Mouse (Mus musculus): ENCODE data around the gene Ttc23. TPM values are rescaled to one million over a fixed set of nuclear protein-coding genes. Genes with fewer than 3 reads are reported as not detected.
A peak's percentile ranks its signal among the peaks of the same experiment; 100 is the strongest.

Ttc23 gene
- total RNA-seq, 2 experiments from 2014 or later = 6.2 to 9.0 TPM

DNA sequence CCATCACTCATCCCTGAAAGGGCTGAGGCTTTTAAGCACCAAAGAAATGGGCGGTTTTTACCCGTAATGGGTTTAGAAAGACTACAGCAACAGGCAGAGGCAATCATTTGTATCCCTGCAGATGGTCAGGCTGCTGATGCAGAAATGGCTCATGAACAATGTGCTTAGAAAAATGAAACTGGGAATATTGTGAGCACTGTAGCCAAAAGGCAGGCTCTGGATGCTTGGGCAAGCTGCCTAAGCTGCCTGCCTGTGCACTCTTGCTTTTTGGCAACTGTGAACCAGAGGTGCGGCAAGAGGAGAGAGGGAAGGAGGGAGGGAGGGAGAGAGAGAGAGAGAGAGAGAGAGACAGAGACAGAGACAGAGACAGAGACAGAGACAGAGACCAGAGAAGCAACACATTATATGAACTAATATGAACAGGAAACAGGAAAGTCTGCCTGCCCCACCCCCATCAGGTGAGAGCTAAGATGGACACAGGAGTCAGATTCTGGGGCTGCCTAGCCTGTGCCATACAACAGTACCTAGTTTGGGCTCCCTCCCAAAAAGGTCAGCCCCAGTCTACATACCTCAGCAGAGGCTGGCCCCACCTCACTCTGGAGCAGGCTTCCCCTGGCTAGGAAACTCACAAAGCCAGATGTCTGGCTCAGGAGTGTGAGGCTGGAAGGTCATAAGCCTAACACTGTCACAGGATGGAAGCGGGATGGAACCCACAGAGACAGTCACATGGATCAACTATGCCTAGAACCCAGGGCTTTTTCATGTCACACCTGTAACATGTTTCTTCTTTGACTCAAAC lies 102.4 kb downstream of the Ttc23 start:
- DNase-seq = no peak

- no peak for DNase-seq
Observed at GRCm38 (mm10) chr7:67754606-67755005, 107.4 kb downstream of the Ttc23 start.

DNA sequence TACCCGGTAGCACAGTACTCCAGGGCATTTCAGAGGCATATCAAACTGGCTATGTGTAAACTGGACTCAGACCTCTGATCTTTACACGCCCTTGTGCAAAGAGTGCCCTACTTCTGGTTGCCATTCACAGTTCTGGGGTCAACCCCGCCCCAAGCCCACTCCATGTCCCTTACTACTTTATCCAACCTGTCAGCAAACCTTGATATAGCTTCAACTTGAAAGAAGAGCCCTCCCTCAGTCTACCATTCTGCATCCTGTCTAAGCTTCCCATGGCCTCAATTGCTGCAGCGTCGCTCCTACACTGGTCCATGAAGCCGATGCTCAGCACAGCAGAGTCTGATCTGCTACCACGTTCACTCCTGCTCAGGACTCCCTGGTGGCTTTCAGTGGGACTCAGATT lies 108.2 kb downstream of the Ttc23 start:
- DNase-seq = no peak

GRCm38 (mm10) chr7:67756636-67757035 lies 109.4 kb downstream of the Ttc23 start:
- no peak for DNase-seq

DNA sequence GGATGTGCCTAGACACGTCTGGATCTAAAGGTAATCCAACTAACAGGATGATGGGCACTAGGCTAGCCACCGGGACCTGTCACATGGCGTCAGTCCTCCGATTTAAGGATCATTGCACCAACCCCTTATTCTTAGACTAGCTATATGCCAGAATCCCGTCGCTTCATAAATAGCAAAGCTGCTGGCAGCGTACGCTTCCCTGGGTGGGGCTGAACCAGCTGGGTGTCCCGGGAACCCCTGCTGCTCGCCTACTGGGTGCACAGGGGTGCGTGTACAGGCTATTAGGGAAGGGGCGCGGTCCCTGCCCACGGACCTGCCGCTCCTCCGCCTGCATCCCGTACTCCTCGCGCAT lies 111.3 kb downstream of the Ttc23 start:
- DNase-seq = no peak

GRCm38 (mm10) chr7:67758858-67759628 lies 111.8 kb downstream of the Ttc23 start:
- DNase-seq = peak; percentile 70 to 74

GRCm38 (mm10) chr7:67759629-67759995 lies 112.4 kb downstream of the Ttc23 start, which contains the start of gene Synm:
TSS of gene Synm (minus strand) at chr7:67759742.
- DNase-seq = peak; percentile 90 to 91

- no peak for DNase-seq
Observed at GRCm38 (mm10) chr7:67763625-67764024, 116.4 kb downstream of the Ttc23 start.

GRCm38 (mm10) chr7:67768125-67768524 lies 120.9 kb downstream of the Ttc23 start:
- DNase-seq = no peak

- DNase-seq = no peak
Observed at GRCm38 (mm10) chr7:67769487-67769886, 122.3 kb downstream of the Ttc23 start.

- no peak for DNase-seq
Observed at GRCm38 (mm10) chr7:67772231-67772630, 125.0 kb downstream of the Ttc23 start.

DNA sequence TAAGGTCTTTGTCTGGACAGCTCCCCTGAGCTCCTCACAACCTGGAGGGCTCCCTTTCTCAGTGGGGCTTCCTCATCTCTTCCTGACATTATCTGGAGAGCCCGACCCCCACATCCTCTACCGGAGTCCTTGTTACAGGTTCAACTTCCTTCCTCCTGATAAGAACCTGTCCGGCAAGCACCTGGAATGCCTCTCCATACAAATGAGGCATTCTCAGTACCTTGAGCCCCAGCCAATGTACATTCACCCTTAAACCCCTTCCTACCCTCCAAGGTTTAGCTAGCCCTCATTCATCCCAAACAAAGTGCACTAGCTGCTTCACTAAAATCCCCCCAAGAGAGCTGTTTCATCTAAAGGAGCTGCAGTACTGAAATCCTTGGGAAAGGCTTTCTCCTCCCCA lies 128.4 kb downstream of the Ttc23 start:
- no peak for DNase-seq

GRCm38 (mm10) chr7:67776636-67777305 lies 129.6 kb downstream of the Ttc23 start:
- no peak for DNase-seq

DNA sequence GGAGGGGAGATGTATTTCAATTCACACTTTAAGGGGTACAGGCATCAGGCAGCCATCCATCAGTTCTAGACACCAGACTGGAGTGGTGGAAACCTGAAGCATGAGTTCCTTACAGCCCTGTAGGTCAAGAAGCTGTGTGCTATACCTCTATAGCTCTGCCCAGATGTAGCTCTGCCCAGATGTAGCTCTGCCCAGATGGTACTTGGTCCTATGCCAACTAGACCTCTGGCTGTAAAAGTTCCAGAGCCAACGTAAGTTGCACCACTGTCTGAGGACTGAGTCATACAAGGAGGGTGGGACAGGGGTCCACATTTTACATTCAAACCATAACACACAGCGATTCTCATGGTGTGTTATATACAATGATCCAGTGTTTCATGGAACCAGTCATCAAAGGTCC lies 140.7 kb downstream of the Ttc23 start:
- no peak for DNase-seq

- peak; percentile 53 to 70 for DNase-seq
Observed at GRCm38 (mm10) chr7:67788713-67789112, 141.5 kb downstream of the Ttc23 start.

DNA sequence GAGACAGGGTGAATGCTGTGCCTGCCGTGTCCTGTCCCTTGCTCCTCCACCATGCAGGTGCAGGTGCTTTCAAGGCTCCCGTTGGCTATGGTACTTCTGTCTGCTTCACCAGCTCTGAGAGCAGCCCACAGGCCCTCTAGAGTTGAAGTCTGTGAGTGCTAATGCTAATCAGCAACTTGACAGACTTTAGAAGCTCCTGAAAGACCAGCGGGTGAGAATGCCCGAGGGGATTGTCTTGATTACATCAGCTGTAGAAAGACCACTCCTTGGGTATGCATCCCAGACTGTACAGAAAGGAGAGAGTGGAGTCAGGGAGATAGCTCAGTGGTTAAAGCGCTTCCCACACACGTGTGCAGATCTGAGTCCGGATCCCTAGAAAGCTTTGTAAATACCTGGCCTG lies 144.0 kb downstream of the Ttc23 start:
- no peak for DNase-seq

GRCm38 (mm10) chr7:67793449-67793848 lies 146.2 kb downstream of the Ttc23 start:
- DNase-seq = no peak

- DNase-seq = no peak
Observed at GRCm38 (mm10) chr7:67797065-67797464, 149.9 kb downstream of the Ttc23 start.

- no peak for DNase-seq
Observed at GRCm38 (mm10) chr7:67798476-67798875, 151.3 kb downstream of the Ttc23 start.

DNA sequence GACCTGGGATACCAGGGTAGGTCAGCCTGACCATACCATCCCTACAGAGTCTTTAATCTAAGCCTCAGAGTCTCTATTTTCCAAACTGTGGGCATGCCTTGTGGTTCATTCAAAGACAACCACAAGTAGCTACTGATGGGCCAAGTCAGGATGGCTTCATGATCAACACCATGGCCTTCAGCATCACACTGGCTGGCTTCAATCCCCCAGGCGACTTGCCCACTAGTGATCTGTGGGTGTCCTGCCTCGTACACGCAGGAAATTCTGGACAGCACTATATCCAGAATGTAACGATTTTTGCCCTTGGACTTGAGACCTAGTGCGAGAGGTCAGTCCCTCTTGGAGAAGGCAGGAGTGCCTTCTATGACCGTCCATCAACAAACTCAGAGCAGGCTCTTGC lies 153.3 kb downstream of the Ttc23 start:
- no peak for DNase-seq

DNA sequence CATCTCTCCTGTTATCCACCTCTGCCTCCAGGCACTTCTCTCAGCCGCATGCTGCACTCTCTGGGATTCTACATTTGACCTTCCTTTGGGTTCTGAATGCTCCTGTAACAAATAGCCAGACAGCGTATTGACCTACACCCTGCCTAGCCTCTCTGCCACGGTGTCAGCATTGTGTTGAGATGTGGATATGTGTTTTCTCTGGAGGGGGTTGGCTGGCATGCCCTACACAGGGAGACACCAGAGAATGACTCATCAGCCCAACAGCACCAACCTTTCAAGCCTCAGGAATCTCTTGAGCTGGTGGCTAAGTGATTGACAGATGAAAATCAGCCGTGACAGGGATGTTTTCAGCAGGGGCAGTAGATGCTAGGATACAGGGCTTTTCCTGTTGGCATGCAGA lies 153.8 kb downstream of the Ttc23 start:
- DNase-seq = no peak

GRCm38 (mm10) chr7:67803015-67803856 lies 156.0 kb downstream of the Ttc23 start:
- peak; percentile 76 to 84 for DNase-seq
